Mouse (Mus musculus) forebrain, embryonic 11.5 days (tissue): ENCODE results near the gene Iqcf6. TPM values are rescaled to one million over a fixed set of nuclear protein-coding genes. Genes with fewer than 3 reads are reported as not detected.
"Not testable (repeated sequence)": the region's sequence is repeated elsewhere in the genome, so short reads cannot be mapped to it uniquely, and the experiment has no call there.

Experiments
- ATAC-seq: fragments of 200-750 bp; cut with Nextera tagmentation; replicated peaks from 2 replicates; pipeline ENCODE4 v1.8.0; 2017; ENCODE audit warnings: moderate TSS enrichment; ENCODE audit not compliant: low FRiP score
- DNase-seq: peaks from one replicate; pipeline ENCODE4 v3.0.0-alpha.2; 2017; ENCODE audit warnings: low spot score
- H3K27ac ChIP-seq: fragments of 300-500 bp; sonication (generic); 2 replicates; pipeline ENCODE4 v1.5.1; 2014; ENCODE audit warnings: low read depth, low read length
- H3K27me3 ChIP-seq: fragments of 300-500 bp; sonication (generic); 2 replicates; pipeline ENCODE4 v1.6.1; 2014; ENCODE audit warnings: mild to moderate bottlenecking, low read length, mixed read lengths; ENCODE audit not compliant: control insufficient read depth, insufficient read depth
- H3K36me3 ChIP-seq: fragments of 300-500 bp; sonication (generic); 2 replicates; pipeline ENCODE4 v1.6.1; 2014; ENCODE audit warnings: mild to moderate bottlenecking, low read length, moderate library complexity, mixed read lengths; ENCODE audit not compliant: control insufficient read depth, insufficient read depth
- H3K4me1 ChIP-seq: fragments of 300-500 bp; sonication (generic); replicated peaks from 2 replicates; pipeline ENCODE4 v1.6.1; 2014; ENCODE audit warnings: low read length, mixed read lengths; ENCODE audit not compliant: control insufficient read depth, insufficient read depth
- H3K4me2 ChIP-seq: fragments of 300-500 bp; sonication (generic); 2 replicates; pipeline ENCODE4 v1.6.1; 2014; ENCODE audit warnings: low read depth, mild to moderate bottlenecking, low read length, moderate library complexity, mixed read lengths; ENCODE audit not compliant: severe bottlenecking
- H3K4me3 ChIP-seq: fragments of 300-500 bp; sonication (generic); 2 replicates; pipeline ENCODE4 v1.5.1; 2014; ENCODE audit warnings: low read depth, low read length
- H3K9ac ChIP-seq: fragments of 300-500 bp; sonication (generic); 2 replicates; pipeline ENCODE4 v1.6.1; 2014; ENCODE audit warnings: low read length
- H3K9me3 ChIP-seq: fragments of 300-500 bp; sonication (generic); 2 replicates; pipeline ENCODE4 v1.6.1; 2016; ENCODE audit warnings: low read length, mixed read lengths; ENCODE audit not compliant: control insufficient read depth
- WGBS: fragments of 180-500 bp; shearing (Covaris S2); extraction: QIAGEN DNeasy Blood & Tissue Kit; methylation state at CpG from one replicate; pipeline ENCODE4 v1.1.7; 2014; 5-methylcytosine and 5-hydroxymethylcytosine counted together
- polyA plus RNA-seq: library from polyadenylated mRNA; unstranded; fragments of >200 nt; fragmentation: Nextera tagmentation; extraction: Ambion mirVana; gene quantifications from 2 replicates; pipeline ENCODE4 v1.2.1, GENCODE M21; 2014

Gene Iqcf6
- polyA plus RNA-seq, result not detected in 2 replicates

DNA sequence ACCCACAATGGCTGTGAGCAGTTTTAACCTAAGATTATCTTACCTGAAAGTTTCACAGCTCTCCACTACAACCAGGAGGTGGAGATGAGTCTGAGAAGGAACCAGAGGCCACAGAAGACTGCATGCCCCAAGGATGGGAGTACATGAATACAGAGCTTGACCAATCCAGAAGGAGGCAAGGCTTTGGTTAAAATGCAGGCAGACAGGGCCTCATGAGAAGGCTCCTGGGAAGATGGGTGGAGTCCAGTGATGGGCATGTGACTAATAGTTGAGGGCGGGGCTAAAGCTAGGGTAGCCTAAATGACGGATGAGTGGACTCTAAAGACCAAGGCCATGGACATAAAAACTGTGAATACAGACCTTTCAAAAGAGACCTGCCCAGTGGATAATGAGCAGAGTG lies at the start of gene Iqcf6:
Gene Iqcf6 (plus strand): TSS at position 301 of the 400 bp plus-strand sequence.
- ATAC-seq, result no peak
- no peak within 1 kb of the TSS for H3K4me2 ChIP-seq
- no peaks in the 10 kb centered on the region for H3K36me3 ChIP-seq
- H3K9ac ChIP-seq, result no peak within 1 kb of the TSS
- H3K27me3 ChIP-seq, result no peaks in the 10 kb centered on the region
- DNase-seq, result no peak
- H3K9me3 ChIP-seq, result no peaks in the 10 kb centered on the region
- WGBS, result 84% methylated on average over 2 of the region's 2 CpGs
- H3K4me3 ChIP-seq, result no peak within 1 kb of the TSS
- H3K4me1 ChIP-seq, result no peaks in the 10 kb centered on the region
- H3K27ac ChIP-seq, result no peak within 1 kb of the TSS

DNA sequence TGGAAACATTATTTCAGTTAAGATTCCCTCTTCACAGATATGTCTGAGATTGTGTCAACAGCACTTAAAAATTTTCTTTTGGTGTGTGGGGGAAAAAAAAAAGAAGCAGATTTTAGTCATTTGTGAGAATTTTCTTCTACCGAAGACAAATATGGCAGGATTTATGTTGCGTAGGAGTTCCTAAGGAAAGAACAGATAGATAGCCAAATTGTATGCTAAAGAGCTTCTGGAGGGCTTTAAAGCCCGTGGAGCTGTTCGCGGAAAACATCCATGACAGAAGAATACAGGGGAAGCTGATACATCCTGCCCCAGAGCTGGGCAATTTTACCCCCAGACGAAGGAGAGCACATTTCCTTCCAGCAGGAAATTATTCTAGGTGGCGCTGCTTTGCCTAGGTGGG lies 46.4 kb upstream of the Iqcf6 start:
- ATAC-seq (no peak), DNase-seq (no peak)
- Histone ChIP-seq H3K27ac (no peak overlapping the region), H3K36me3 (no peaks in the 10 kb centered on the region), H3K4me3 (no peak overlapping the region), H3K4me1 (no peaks in the 10 kb centered on the region), H3K9me3 (no peaks in the 10 kb centered on the region), H3K9ac (no peak overlapping the region), H3K4me2 (no peak overlapping the region), H3K27me3 (no peaks in the 10 kb centered on the region)
- 84% methylated on average over 7 of the region's 7 CpGs for WGBS

DNA sequence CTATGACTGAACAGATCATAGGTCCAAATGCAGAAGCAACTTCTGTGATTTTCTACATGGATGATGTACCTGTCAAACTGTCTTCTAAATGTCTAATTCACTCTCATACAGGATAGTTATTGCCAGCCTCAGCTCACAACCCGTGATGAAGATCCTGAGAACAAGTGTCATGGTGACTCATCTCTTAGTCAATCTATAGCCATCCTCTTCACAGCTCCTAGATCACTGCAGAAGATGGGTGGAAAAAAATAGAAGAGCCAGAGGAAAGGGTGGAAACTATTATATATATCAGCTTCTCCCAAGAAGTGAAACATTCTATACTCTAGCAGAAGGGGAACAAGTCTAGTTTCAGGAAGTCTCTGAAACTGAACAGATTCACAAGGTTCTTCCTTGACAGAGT lies 43.8 kb upstream of the Iqcf6 start:
- no peak overlapping the region for H3K27ac ChIP-seq
- ATAC-seq (no peak), DNase-seq (no peak)
- H3K36me3 ChIP-seq, result no peaks in the 10 kb centered on the region
- WGBS, result 79% methylated on average over 1 of the region's 1 CpGs
- no peak overlapping the region for H3K4me3 ChIP-seq
- no peak overlapping the region for H3K4me2 ChIP-seq
- no peaks in the 10 kb centered on the region for H3K9me3 ChIP-seq
- H3K9ac ChIP-seq, result no peak overlapping the region
- no peaks in the 10 kb centered on the region for H3K27me3 ChIP-seq
- no peaks in the 10 kb centered on the region for H3K4me1 ChIP-seq

DNA sequence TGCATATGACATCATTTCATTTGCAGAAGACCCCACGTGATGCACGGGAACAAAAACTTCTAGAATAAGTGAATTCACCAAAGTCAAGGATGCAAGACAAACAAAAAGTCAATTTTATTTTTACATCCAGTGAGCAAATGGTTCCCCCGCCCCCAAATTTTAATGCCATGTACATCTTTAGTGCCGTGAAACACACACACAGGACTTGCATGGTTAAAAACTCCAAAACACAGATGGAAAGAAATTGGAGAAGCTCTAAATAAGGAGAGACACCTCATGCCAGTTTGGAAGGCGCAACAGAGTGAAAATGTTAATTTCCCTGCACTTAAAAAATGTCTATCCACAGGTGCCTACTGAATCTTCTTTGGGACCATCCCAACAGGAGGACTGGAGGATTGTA lies 34.2 kb upstream of the Iqcf6 start:
- WGBS, result 91% methylated on average over 5 of the region's 5 CpGs
- no peak overlapping the region for H3K27ac ChIP-seq
- no peak overlapping the region for H3K4me2 ChIP-seq
- H3K27me3 ChIP-seq, result no peaks in the 10 kb centered on the region
- H3K9me3 ChIP-seq, result no peaks in the 10 kb centered on the region
- no peak overlapping the region for H3K4me3 ChIP-seq
- H3K9ac ChIP-seq, result no peak overlapping the region
- DNase-seq (no peak), ATAC-seq (no peak)
- no peaks in the 10 kb centered on the region for H3K36me3 ChIP-seq
- H3K4me1 ChIP-seq, result no peaks in the 10 kb centered on the region

DNA sequence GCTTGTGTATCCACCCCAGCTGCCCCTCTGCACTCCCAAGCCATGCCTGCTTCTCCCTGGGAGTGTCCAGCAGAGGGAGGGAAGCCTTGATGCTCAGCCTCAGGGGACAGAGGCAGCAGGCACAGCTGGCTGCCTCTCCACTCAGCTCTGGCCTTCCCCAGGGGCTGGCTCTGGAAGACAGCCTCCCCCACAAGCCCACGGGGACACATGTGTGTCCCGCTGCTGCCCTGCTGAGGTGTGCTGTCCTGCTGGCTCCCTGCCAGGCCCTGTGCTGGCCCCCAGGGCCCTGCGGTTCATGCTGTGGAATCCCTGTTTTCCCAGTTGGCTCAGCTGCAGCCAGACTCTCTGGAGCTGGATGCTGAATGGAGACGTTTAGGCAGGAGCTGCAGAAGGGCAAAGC lies 31.0 kb upstream of the Iqcf6 start:
- 25% methylated on average over 4 of the region's 4 CpGs for WGBS
- not testable (repeated sequence) for ATAC-seq, DNase-seq, H3K9ac ChIP-seq, H3K4me3 ChIP-seq, H3K36me3 ChIP-seq, H3K9me3 ChIP-seq, H3K4me1 ChIP-seq, H3K4me2 ChIP-seq, H3K27me3 ChIP-seq, H3K27ac ChIP-seq

DNA sequence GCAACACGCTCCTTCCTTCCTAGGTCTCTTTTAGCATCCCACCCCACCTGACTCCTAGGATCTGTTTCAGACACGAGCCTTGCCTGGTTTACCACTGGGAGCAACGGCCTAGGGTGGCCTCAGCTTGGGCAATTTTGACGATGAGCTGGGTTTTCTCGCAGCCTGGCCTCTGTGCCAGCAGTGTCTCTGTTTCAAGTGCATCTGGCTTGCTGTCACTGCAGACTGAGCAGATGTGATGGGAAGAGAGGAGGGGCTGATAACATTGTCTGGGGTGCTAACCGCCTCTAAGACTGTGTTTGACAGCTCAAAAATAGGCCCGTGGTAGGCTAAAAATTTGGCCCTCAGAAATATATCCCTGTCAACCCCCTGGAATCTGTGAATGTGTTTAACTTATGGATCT lies 30.5 kb upstream of the Iqcf6 start:
- H3K27ac ChIP-seq, result no peak overlapping the region
- ATAC-seq (no peak), DNase-seq (no peak)
- H3K4me3 ChIP-seq, result no peak overlapping the region
- no peak overlapping the region for H3K9ac ChIP-seq
- no peaks in the 10 kb centered on the region for H3K9me3 ChIP-seq
- no peak overlapping the region for H3K4me2 ChIP-seq
- 75% methylated on average over 7 of the region's 7 CpGs for WGBS
- no peaks in the 10 kb centered on the region for H3K4me1 ChIP-seq
- no peaks in the 10 kb centered on the region for H3K27me3 ChIP-seq
- H3K36me3 ChIP-seq, result no peaks in the 10 kb centered on the region

DNA sequence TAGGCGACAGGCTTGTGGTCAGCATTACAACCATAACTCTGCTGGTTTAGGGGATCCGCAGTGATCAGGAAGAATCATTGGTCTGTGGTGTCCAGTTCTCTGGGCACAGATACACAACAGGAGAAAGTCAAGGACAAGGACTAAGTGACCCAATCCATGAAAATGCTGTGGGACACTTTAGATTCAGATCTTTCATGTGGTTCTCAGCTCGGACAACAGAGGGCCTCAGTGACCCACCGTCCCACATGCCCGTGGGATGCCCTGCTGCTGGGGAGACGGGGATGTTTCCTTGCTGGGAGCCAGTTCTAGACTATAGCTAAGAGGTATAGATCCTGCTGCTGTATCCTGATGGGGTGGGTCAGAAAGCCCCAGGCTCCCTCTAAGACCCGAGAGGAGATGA lies 27.9 kb upstream of the Iqcf6 start:
- Histone ChIP-seq H3K4me1 (no peaks in the 10 kb centered on the region), H3K9me3 (no peaks in the 10 kb centered on the region), H3K9ac (no peak overlapping the region), H3K4me2 (no peak overlapping the region), H3K36me3 (no peaks in the 10 kb centered on the region), H3K4me3 (no peak overlapping the region), H3K27me3 (no peaks in the 10 kb centered on the region), H3K27ac (no peak overlapping the region)
- ATAC-seq (no peak), DNase-seq (no peak)
- WGBS, result 45% methylated on average over 7 of the region's 7 CpGs

DNA sequence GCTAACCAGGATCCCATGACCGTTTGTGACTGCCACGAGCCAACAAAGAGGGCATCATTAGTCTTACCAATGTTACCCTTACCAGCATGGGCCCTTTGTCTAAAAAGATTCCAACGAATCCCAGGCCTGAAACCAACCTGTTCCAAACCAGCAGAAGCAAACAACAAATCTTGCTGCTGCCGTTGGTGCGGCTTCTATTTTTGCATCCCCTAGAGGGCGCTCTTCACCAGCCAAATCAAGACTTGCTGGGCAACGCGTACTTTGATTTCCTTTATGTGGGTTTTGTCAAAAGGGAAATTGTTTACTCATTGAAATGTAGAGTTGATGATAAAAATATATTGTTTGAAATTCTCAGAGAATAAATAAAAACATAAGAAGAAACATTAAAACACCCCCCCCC lies 25.8 kb upstream of the Iqcf6 start:
- Histone ChIP-seq H3K4me1 (no peaks in the 10 kb centered on the region), H3K4me3 (no peak overlapping the region), H3K9ac (no peak overlapping the region), H3K27me3 (no peaks in the 10 kb centered on the region), H3K4me2 (no peak overlapping the region), H3K36me3 (no peaks in the 10 kb centered on the region), H3K27ac (no peak overlapping the region), H3K9me3 (no peaks in the 10 kb centered on the region)
- DNase-seq, result peak; percentile 76
- ATAC-seq, result no peak
- 29% methylated on average over 8 of the region's 8 CpGs for WGBS

DNA sequence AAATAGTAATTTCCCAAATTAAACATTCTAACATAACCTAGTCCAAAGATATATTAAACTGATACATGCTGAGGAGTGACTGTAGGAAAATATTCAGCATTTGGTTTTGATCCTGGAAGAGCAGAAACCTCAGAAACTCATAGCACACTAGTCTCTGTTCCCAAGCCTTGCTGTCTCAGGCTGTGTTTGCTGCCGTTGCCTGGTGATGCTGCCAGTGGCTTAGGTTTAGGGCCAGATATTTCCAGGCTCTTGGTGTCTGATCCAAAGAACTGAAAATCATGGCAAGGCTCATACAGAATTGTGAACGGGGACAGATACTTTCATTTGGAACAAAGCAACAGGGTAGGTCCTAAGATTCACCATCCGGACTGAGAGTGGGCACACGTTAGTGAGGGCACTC lies 15.7 kb upstream of the Iqcf6 start:
- Histone ChIP-seq H3K4me1 (no peaks in the 10 kb centered on the region), H3K4me3 (no peak overlapping the region), H3K27ac (no peak overlapping the region), H3K4me2 (no peak overlapping the region), H3K36me3 (no peaks in the 10 kb centered on the region), H3K9ac (no peak overlapping the region), H3K9me3 (no peaks in the 10 kb centered on the region), H3K27me3 (no peaks in the 10 kb centered on the region)
- DNase-seq (no peak), ATAC-seq (no peak)
- 85% methylated on average over 4 of the region's 4 CpGs for WGBS
